8 mouse cellular contexts compared by ENCODE assay signal in the genomic region with DNA sequence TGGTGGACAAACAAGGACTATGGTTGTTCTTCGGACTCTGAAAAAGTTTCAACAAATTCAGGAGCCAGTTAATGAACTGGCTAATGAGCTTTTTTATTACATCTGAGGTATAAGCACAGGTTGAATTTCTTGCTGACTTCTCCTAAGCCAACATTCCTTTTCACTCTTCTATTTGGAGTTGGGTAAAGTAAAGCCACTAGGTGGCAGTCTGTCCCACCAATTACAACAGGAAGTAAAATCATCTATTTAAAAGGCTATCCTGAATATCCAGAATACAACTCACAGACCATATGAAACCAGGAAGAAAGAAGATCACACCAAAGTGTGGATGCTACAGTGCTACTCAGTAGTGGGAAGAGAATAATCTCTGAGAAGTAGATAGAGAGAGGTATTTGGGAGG. TPM values are rescaled to one million over a fixed set of nuclear protein-coding genes. Genes with fewer than 3 reads are reported as not detected.
A peak's percentile ranks its signal among the peaks of the same experiment; 100 is the strongest.
DNase-seq lines count a peak whose midpoint lies in the region; ATAC-seq and TF ChIP-seq lines count a peak whose summit lies in the region.
"Had no signal": no experiment of that assay in that cellular context is flagged by ENCODE, and none has a peak within 500 bp of the region (broad histone marks: within the 10 kb centered on the region; RNA-seq: fewer than 3 reads in every experiment).

No protein-coding gene starts in this region.

- H3K27me3 ChIP-seq in intestine, postnatal 0 days (replicated peaks; ENCODE audit: control insufficient read depth, insufficient read depth, low read length), result no peaks in the 10 kb centered on the region
- H3K27me3 ChIP-seq in intestine, embryonic 16.5 days (replicated peaks; ENCODE audit: control insufficient read depth, insufficient read depth, low read length), result no peaks in the 10 kb centered on the region
- H3K27me3 ChIP-seq in neural tube, embryonic 15.5 days (replicated peaks), result no peaks in the 10 kb centered on the region

- 36% methylated on average over 1 of the region's 1 CpGs for WGBS in intestine, postnatal 0 days
- 40% methylated on average over 1 of the region's 1 CpGs for WGBS in intestine, embryonic 16.5 days
- WGBS in neural tube, embryonic 15.5 days, result 49% methylated on average over 1 of the region's 1 CpGs

- ATAC-seq in intestine, postnatal 0 days, result no peak
- no peak for ATAC-seq in intestine, embryonic 16.5 days
- no peak for ATAC-seq in inflammation-experienced regulatory T-cells, adult 6 months
- ATAC-seq in neural tube, embryonic 15.5 days (ENCODE audit: low FRiP score), result no peak

- H3K4me2 ChIP-seq in intestine, postnatal 0 days (replicated peaks; ENCODE audit: low read depth), result no peak overlapping the region
- no peak overlapping the region for H3K4me2 ChIP-seq in intestine, embryonic 16.5 days (ENCODE audit: low read depth, low read length)
- no peak overlapping the region for H3K4me2 ChIP-seq in neural tube, embryonic 15.5 days

- H3K9ac ChIP-seq in intestine, postnatal 0 days (ENCODE audit: low read depth, low read length), result no peak overlapping the region
- no peak overlapping the region for H3K9ac ChIP-seq in intestine, embryonic 16.5 days (ENCODE audit: low read depth, low read length)
- H3K9ac ChIP-seq in neural tube, embryonic 15.5 days (replicated peaks), result no peak overlapping the region

- H3K4me3 ChIP-seq in intestine, postnatal 0 days (ENCODE audit: low read depth, low read length), result no peak overlapping the region
- no peak overlapping the region for H3K4me3 ChIP-seq in intestine, embryonic 16.5 days (ENCODE audit: low read length)
- no peak overlapping the region for H3K4me3 ChIP-seq in neural tube, embryonic 15.5 days (replicated peaks)

- no peak overlapping the region for H3K27ac ChIP-seq in intestine, postnatal 0 days (ENCODE audit: low read depth, low read length)
- no peak overlapping the region for H3K27ac ChIP-seq in intestine, embryonic 16.5 days (ENCODE audit: low read length)
- H3K27ac ChIP-seq in neural tube, embryonic 15.5 days (replicated peaks), result no peak overlapping the region

- H3K9me3 ChIP-seq in intestine, postnatal 0 days (ENCODE audit: control insufficient read depth), result no peaks in the 10 kb centered on the region
- H3K9me3 ChIP-seq in intestine, embryonic 16.5 days (ENCODE audit: control insufficient read depth, low read length), result no peaks in the 10 kb centered on the region
- no peaks in the 10 kb centered on the region for H3K9me3 ChIP-seq in neural tube, embryonic 15.5 days (replicated peaks)

- H3K36me3 ChIP-seq in intestine, postnatal 0 days (ENCODE audit: control insufficient read depth, insufficient read depth), result no peaks in the 10 kb centered on the region
- H3K36me3 ChIP-seq in intestine, embryonic 16.5 days (ENCODE audit: control insufficient read depth, insufficient read depth, low read length), result no peaks in the 10 kb centered on the region
- no peaks in the 10 kb centered on the region for H3K36me3 ChIP-seq in neural tube, embryonic 15.5 days

- H3K4me1 ChIP-seq in intestine, postnatal 0 days (replicated peaks; ENCODE audit: control insufficient read depth, insufficient read depth, low read length), result no peaks in the 10 kb centered on the region
- no peaks in the 10 kb centered on the region for H3K4me1 ChIP-seq in intestine, embryonic 16.5 days (ENCODE audit: control insufficient read depth, insufficient read depth, low read length)
- peaks cover 4% of the 10 kb centered on the region; the same call in 1 of the 2 replicates for H3K4me1 ChIP-seq in neural tube, embryonic 15.5 days

- TF ChIP-seq CTCF in intestine, postnatal 0 days (IDR thresholded peaks at IDR 0.05; ENCODE audit: low read depth), result peak; percentile 58

- DNase-seq in ovary, postnatal 14 days (ENCODE audit: low spot score), result peak; percentile 5
- no peak for DNase-seq in ovary, postnatal 36 days (ENCODE audit: low spot score)
- peak; percentile 47 for DNase-seq in embryo, embryonic 10.5 days (ENCODE audit: low spot score)

RNA-seq across cellular contexts. Expression of a gene that starts 48.1 kb away (rescaled TPM):
- not detected in 2 replicates for polyA plus RNA-seq in intestine, postnatal 0 days (2015; fragmentation: Nextera tagmentation; extraction: Ambion mirVana)
- not detected in 2 replicates for polyA plus RNA-seq in intestine, embryonic 16.5 days (2015; fragmentation: Nextera tagmentation; extraction: Ambion mirVana)
- polyA plus RNA-seq in inflammation-experienced regulatory T-cells, adult 6 months (2017; shearing (Covaris generic)), result not detected
- not detected in 2 replicates for polyA plus RNA-seq in neural tube, embryonic 15.5 days (2015; fragmentation: Nextera tagmentation; extraction: Ambion mirVana)
- polyA plus RNA-seq: lung, embryonic 16.5 days had no signal
